Mouse (Mus musculus) right cerebral cortex, postnatal 36 days (tissue): ENCODE measurements around the gene Sec23ip.
A peak's percentile ranks its signal among the peaks of the same experiment; 100 is the strongest.

ENCODE experiments used
- DNase-seq, 2 experiments: peaks; one replicate each; pipeline ENCODE4 v3.0.0; 2022; ENCODE audit warnings: low spot score in 2 of 2, mixed read lengths in 1 of 2

Gene Sec23ip

GRCm38 (mm10) chr7:128779305-128779704 lies 34.6 kb downstream of the Sec23ip start:
- DNase-seq: peak; percentile 33 to 42

GRCm38 (mm10) chr7:128781846-128782245 lies 37.1 kb downstream of the Sec23ip start:
- no peak for DNase-seq

- no peak for DNase-seq
Measured at GRCm38 (mm10) chr7:128790045-128790444, 45.3 kb downstream of the Sec23ip start.

- no peak for DNase-seq
Measured at GRCm38 (mm10) chr7:128793464-128793863, 48.7 kb downstream of the Sec23ip start.

- no peak for DNase-seq
Measured at GRCm38 (mm10) chr7:128824986-128825563, 80.3 kb downstream of the Sec23ip start.

GRCm38 (mm10) chr7:128832455-128833081 lies 87.8 kb downstream of the Sec23ip start:
- DNase-seq: no peak

- no peak for DNase-seq
Measured at GRCm38 (mm10) chr7:128833196-128833595, 88.5 kb downstream of the Sec23ip start.
